Mouse (Mus musculus) forebrain, embryonic 15.5 days (tissue): Measurements from ENCODE around the gene Fndc7. TPM values are rescaled to one million over a fixed set of nuclear protein-coding genes. Genes with fewer than 3 reads are reported as not detected.

ENCODE experiments used
- ATAC-seq: fragments of 200-750 bp; cut with Nextera tagmentation; replicated peaks from 2 replicates; pipeline ENCODE4 v1.8.0; 2017; ENCODE audit warnings: mild to moderate bottlenecking, moderate TSS enrichment, moderate library complexity
- H3K27ac ChIP-seq: fragments of 300-500 bp; sonication (generic); replicated peaks from 2 replicates; pipeline ENCODE4 v1.5.1; 2015; ENCODE audit warnings: mild to moderate bottlenecking, inconsistent platforms
- H3K27me3 ChIP-seq: fragments of 300-500 bp; sonication (generic); 2 replicates; pipeline ENCODE4 v1.6.1; 2015; ENCODE audit warnings: inconsistent platforms
- H3K36me3 ChIP-seq: fragments of 300-500 bp; sonication (generic); 2 replicates; pipeline ENCODE4 v1.6.1; 2015; ENCODE audit warnings: mild to moderate bottlenecking, inconsistent platforms
- H3K4me1 ChIP-seq: fragments of 300-500 bp; sonication (generic); 2 replicates; pipeline ENCODE4 v1.6.1; 2015; ENCODE audit warnings: inconsistent platforms
- H3K4me2 ChIP-seq: fragments of 300-500 bp; sonication (generic); replicated peaks from 2 replicates; pipeline ENCODE4 v1.6.1; 2015; ENCODE audit warnings: mild to moderate bottlenecking, inconsistent platforms
- H3K4me3 ChIP-seq: fragments of 300-500 bp; sonication (generic); 2 replicates; pipeline ENCODE4 v1.5.1; 2015; ENCODE audit warnings: mild to moderate bottlenecking, inconsistent platforms
- H3K9ac ChIP-seq: fragments of 300-500 bp; sonication (generic); replicated peaks from 2 replicates; pipeline ENCODE4 v1.6.1; 2015; ENCODE audit warnings: mild to moderate bottlenecking, inconsistent platforms
- H3K9me3 ChIP-seq: fragments of 300-500 bp; sonication (generic); 2 replicates; pipeline ENCODE4 v1.6.1; 2016; ENCODE audit warnings: inconsistent platforms
- WGBS: fragments of 180-500 bp; shearing (Covaris S2); methylation state at CpG from one replicate; pipeline ENCODE4 v1.1.7; 2015; ENCODE audit warnings: mixed read lengths; 5-methylcytosine and 5-hydroxymethylcytosine counted together
- polyA plus RNA-seq: library from polyadenylated mRNA; unstranded; fragments of >200 nt; fragmentation: Nextera tagmentation; extraction: Ambion mirVana; gene quantifications from 2 replicates; pipeline ENCODE4 v1.2.1, GENCODE M21; 2015

Gene Fndc7
- polyA plus RNA-seq = not detected in 2 replicates

- 96% methylated on average over 1 of the region's 1 CpGs for WGBS
- H3K4me1 ChIP-seq = no peaks in the 10 kb centered on the region
- no peak within 1 kb of the TSS for H3K4me2 ChIP-seq
- no peaks in the 10 kb centered on the region for H3K9me3 ChIP-seq
- H3K27me3 ChIP-seq = no peaks in the 10 kb centered on the region
- H3K9ac ChIP-seq = no peak within 1 kb of the TSS
- H3K27ac ChIP-seq = no peak within 1 kb of the TSS
- ATAC-seq = no peak
- no peaks in the 10 kb centered on the region for H3K36me3 ChIP-seq
- no peak within 1 kb of the TSS for H3K4me3 ChIP-seq
These were observed at the start of gene Fndc7 for GRCm38 (mm10) chr3:108889908-108890307. Gene Fndc7 (minus strand): TSS chr3:108890008.

GRCm38 (mm10) chr3:108939573-108939972 lies 49.8 kb upstream of the Fndc7 start, which contains the start of gene Henmt1:
Gene Henmt1 (plus strand): TSS chr3:108939873.
- Histone ChIP-seq H3K36me3 (no peaks in the 10 kb centered on the region), H3K9ac (0 out of 2 replicates have a peak within 1 kb of the TSS, but pooled peaks have one; percentile 4), H3K4me3 (peak within 1 kb of the TSS; percentile 40), H3K9me3 (no peaks in the 10 kb centered on the region), H3K4me1 (peaks cover 5% of the 10 kb centered on the region; the same call in 1 of the 2 replicates), H3K27me3 (no peaks in the 10 kb centered on the region), H3K27ac (no peak within 1 kb of the TSS), H3K4me2 (peak within 1 kb of the TSS; percentile 55)
- WGBS = 87% methylated on average over 5 of the region's 5 CpGs
- no peak for ATAC-seq

DNA sequence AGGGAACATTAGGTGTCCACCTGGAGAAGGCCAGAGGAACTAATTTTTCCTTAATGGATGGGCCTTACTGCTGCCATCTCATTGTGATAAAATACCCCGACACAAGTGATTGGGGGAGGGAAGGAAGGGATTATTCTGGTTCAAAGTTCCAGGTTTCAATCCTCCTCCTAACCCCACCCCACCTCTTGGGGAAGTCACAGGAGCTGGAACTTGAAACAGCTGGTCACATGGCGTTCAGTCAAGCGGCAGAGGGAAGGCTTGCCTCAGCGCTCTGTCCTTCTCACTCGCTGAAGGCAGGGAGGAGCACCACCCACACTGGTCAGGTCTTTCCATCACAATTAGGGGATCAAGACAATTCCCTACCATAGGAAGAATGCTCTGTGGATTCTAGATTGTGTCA lies 48.9 kb upstream of the Fndc7 start:
- no peak overlapping the region for H3K4me3 ChIP-seq
- no peak overlapping the region for H3K9ac ChIP-seq
- peaks cover 5% of the 10 kb centered on the region; the same call in 1 of the 2 replicates for H3K4me1 ChIP-seq
- H3K9me3 ChIP-seq = no peaks in the 10 kb centered on the region
- no peaks in the 10 kb centered on the region for H3K36me3 ChIP-seq
- no peak overlapping the region for H3K27ac ChIP-seq
- no peak overlapping the region for H3K4me2 ChIP-seq
- H3K27me3 ChIP-seq = no peaks in the 10 kb centered on the region
- 96% methylated on average over 5 of the region's 5 CpGs for WGBS
- no peak for ATAC-seq

DNA sequence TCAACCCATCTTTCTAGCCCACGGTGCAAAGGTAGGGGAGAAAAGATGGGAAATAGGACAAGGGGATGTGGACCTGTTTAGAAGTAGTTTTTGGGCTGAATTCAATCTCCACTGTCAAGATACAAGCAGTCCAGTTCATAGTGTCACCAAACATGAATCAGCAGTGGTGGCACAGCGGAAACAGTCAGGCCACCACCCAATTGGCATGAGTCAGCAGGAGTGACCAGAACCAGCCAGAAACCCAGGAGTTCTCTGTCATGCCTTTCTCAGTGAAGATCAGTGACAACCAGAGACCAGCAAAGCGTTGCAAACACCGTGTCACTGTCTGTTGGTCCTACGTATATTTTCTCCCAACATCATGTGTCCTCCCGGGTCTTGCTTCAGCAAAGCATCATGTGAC lies 43.7 kb upstream of the Fndc7 start:
- Histone ChIP-seq H3K4me1 (no peaks in the 10 kb centered on the region), H3K9me3 (no peaks in the 10 kb centered on the region), H3K9ac (no peak overlapping the region), H3K4me3 (no peak overlapping the region), H3K4me2 (no peak overlapping the region), H3K36me3 (no peaks in the 10 kb centered on the region), H3K27ac (no peak overlapping the region), H3K27me3 (no peaks in the 10 kb centered on the region)
- 91% methylated on average over 6 of the region's 6 CpGs for WGBS
- ATAC-seq = no peak

- no peaks in the 10 kb centered on the region for H3K4me1 ChIP-seq
- no peaks in the 10 kb centered on the region for H3K36me3 ChIP-seq
- H3K4me3 ChIP-seq = no peak overlapping the region
- H3K9me3 ChIP-seq = no peaks in the 10 kb centered on the region
- H3K4me2 ChIP-seq = no peak overlapping the region
- no peaks in the 10 kb centered on the region for H3K27me3 ChIP-seq
- no peak overlapping the region for H3K9ac ChIP-seq
- ATAC-seq = no peak
- H3K27ac ChIP-seq = no peak overlapping the region
- 82% methylated on average over 1 of the region's 1 CpGs for WGBS
These were observed 36.5 kb upstream of the Fndc7 start for GRCm38 (mm10) chr3:108926308-108926707.

GRCm38 (mm10) chr3:108925677-108926076 lies 35.9 kb upstream of the Fndc7 start:
- H3K36me3 ChIP-seq = no peaks in the 10 kb centered on the region
- H3K4me2 ChIP-seq = no peak overlapping the region
- H3K4me3 ChIP-seq = no peak overlapping the region
- H3K27me3 ChIP-seq = no peaks in the 10 kb centered on the region
- WGBS = 89% methylated on average over 4 of the region's 4 CpGs
- no peak overlapping the region for H3K27ac ChIP-seq
- H3K4me1 ChIP-seq = no peaks in the 10 kb centered on the region
- no peak for ATAC-seq
- no peak overlapping the region for H3K9ac ChIP-seq
- no peaks in the 10 kb centered on the region for H3K9me3 ChIP-seq

- Histone ChIP-seq H3K27me3 (no peaks in the 10 kb centered on the region), H3K4me1 (peaks cover 3% of the 10 kb centered on the region; the same call in 1 of the 2 replicates), H3K36me3 (no peaks in the 10 kb centered on the region), H3K4me2 (no peak overlapping the region), H3K9ac (no peak overlapping the region), H3K27ac (no peak overlapping the region), H3K4me3 (no peak overlapping the region), H3K9me3 (no peaks in the 10 kb centered on the region)
- 93% methylated on average over 1 of the region's 1 CpGs for WGBS
- ATAC-seq = no peak
These were observed 32.0 kb upstream of the Fndc7 start for GRCm38 (mm10) chr3:108921822-108922221.

GRCm38 (mm10) chr3:108920442-108921070 lies 30.7 kb upstream of the Fndc7 start:
- peaks cover 3% of the 10 kb centered on the region; the same call in 1 of the 2 replicates for H3K4me1 ChIP-seq
- H3K4me3 ChIP-seq = no peak overlapping the region
- H3K27me3 ChIP-seq = no peaks in the 10 kb centered on the region
- no peak overlapping the region for H3K9ac ChIP-seq
- 85% methylated on average over 3 of the region's 3 CpGs for WGBS
- H3K27ac ChIP-seq = no peak overlapping the region
- no peaks in the 10 kb centered on the region for H3K9me3 ChIP-seq
- no peaks in the 10 kb centered on the region for H3K36me3 ChIP-seq
- no peak overlapping the region for H3K4me2 ChIP-seq
- no peak for ATAC-seq

GRCm38 (mm10) chr3:108918852-108919251 lies 29.0 kb upstream of the Fndc7 start:
- Histone ChIP-seq H3K36me3 (no peaks in the 10 kb centered on the region), H3K27ac (no peak overlapping the region), H3K4me2 (no peak overlapping the region), H3K9me3 (no peaks in the 10 kb centered on the region), H3K27me3 (no peaks in the 10 kb centered on the region), H3K4me3 (no peak overlapping the region), H3K9ac (no peak overlapping the region), H3K4me1 (peaks cover 3% of the 10 kb centered on the region; the same call in 1 of the 2 replicates)
- 98% methylated on average over 1 of the region's 1 CpGs for WGBS
- ATAC-seq = no peak

DNA sequence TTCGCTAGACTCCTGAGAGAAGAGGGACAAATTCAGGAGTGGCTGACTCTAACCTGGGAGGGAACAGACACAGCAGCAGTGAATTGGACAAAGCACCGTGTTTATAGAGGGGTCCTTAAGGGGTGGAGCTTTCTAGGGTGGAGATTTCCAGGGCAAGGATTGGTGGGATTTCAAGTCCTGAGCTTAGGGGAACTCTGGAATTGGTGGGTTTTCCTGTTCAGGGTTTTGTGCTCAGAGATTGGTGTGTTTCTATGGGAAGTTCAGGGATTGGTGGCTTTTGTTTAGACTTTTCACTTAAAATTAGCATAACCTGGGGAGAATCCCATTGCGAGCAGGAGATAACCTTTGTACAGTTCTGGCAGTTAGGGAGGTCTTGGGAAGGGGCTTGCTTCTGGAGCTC lies 28.2 kb upstream of the Fndc7 start:
- Histone ChIP-seq H3K9ac (no peak overlapping the region), H3K27me3 (no peaks in the 10 kb centered on the region), H3K36me3 (no peaks in the 10 kb centered on the region), H3K27ac (no peak overlapping the region), H3K9me3 (no peaks in the 10 kb centered on the region), H3K4me1 (peaks cover 3% of the 10 kb centered on the region; the same call in 1 of the 2 replicates), H3K4me2 (no peak overlapping the region), H3K4me3 (no peak overlapping the region)
- WGBS = 60% methylated on average over 3 of the region's 3 CpGs
- ATAC-seq = no peak

DNA sequence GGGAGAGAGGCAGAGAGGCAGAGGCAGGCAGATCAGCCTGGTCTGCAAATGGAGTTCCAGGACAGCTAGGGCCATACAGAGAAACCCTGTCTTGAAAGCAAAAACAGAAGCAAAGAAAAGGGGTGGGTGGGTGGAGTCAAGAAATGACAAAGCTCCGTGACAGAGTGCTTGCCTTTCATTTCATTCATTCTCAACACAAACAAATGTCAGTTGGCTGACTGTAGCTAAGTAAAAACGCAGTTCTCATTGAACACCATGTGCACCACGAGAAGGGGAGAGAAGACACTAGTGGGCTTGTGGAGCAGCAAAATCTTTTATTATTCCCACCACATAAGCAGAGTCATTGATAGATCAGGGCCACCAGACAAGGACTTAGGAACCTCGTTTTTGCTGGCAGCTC lies 27.0 kb upstream of the Fndc7 start:
- no peaks in the 10 kb centered on the region for H3K9me3 ChIP-seq
- WGBS = 19% methylated on average over 4 of the region's 4 CpGs
- H3K36me3 ChIP-seq = no peaks in the 10 kb centered on the region
- H3K4me3 ChIP-seq = no peak overlapping the region
- H3K4me1 ChIP-seq = peaks cover 9% of the 10 kb centered on the region
- H3K4me2 ChIP-seq = no peak overlapping the region; the same call in 1 of the 2 replicates
- H3K9ac ChIP-seq = no peak overlapping the region
- peak overlapping the region; percentile 54 for H3K27ac ChIP-seq
- no peaks in the 10 kb centered on the region for H3K27me3 ChIP-seq
- ATAC-seq = no peak

DNA sequence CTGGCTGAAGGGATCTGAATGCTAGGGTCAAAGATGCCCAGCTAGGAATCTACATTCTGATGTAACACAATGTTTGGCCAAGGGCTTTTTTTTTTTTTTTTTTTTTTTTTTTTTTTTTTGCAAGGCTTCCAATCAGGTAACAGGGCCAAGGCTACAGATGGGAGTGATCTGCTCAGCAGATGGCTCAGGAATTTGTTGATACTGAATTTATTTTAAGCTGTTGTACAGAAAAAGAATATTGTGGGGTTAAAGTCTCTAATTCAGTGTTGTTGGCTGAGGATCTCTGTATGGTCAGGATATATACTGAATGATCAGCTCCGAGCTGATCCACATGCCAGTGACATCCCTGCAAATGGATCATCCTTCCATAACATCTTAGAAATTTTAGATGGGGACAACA lies 26.2 kb upstream of the Fndc7 start:
- Histone ChIP-seq H3K36me3 (no peaks in the 10 kb centered on the region), H3K27me3 (no peaks in the 10 kb centered on the region), H3K4me3 (no peak overlapping the region), H3K4me2 (no peak overlapping the region), H3K4me1 (peaks cover 9% of the 10 kb centered on the region), H3K9ac (no peak overlapping the region), H3K9me3 (no peaks in the 10 kb centered on the region), H3K27ac (peak overlapping the region; percentile 54)
- WGBS = 54% methylated on average over 1 of the region's 1 CpGs
- ATAC-seq = no peak
